ENCODE assay signal across 7 mouse cellular contexts in genomic region chr11:106065923-106066571, GRCm38 (mm10). TPM values are rescaled to one million over a fixed set of nuclear protein-coding genes. Genes with fewer than 3 reads are reported as not detected.
DNase-seq lines count a peak whose midpoint lies in the region; ATAC-seq and TF ChIP-seq lines count a peak whose summit lies in the region.

Gene Taco1 (plus strand): TSS chr11:106066061.

- no peaks in the 10 kb centered on the region for H3K9me3 ChIP-seq in embryonic facial prominence, embryonic 10.5 days
- no peaks in the 10 kb centered on the region for H3K9me3 ChIP-seq in intestine, postnatal 0 days (ENCODE audit: control insufficient read depth)
- H3K9me3 ChIP-seq in midbrain, embryonic 12.5 days = no peaks in the 10 kb centered on the region

- TF ChIP-seq POLR2A in small intestine, adult 2 months (IDR thresholded peaks at IDR 0.05; ENCODE audit: low read depth, low read length) = peak; percentile 89

- DNase-seq in adrenal gland, postnatal 10 days = peak; percentile 97
- DNase-seq in embryonic facial prominence, embryonic 10.5 days (ENCODE audit: low spot score) = peak; percentile 94
- peak; percentile 51 for DNase-seq in gonadal fat pad, adult 2 months (ENCODE audit: low read depth)
- peak; percentile 95 for DNase-seq in left cerebral cortex, postnatal 4 days

- under 1% methylated on average over 49 of the region's 49 CpGs for WGBS in embryonic facial prominence, embryonic 10.5 days
- under 1% methylated on average over 49 of the region's 49 CpGs for WGBS in intestine, postnatal 0 days
- WGBS in midbrain, embryonic 12.5 days = under 1% methylated on average over 49 of the region's 49 CpGs
- under 1% methylated on average over 49 of the region's 49 CpGs for WGBS in small intestine, adult 2 months

- H3K36me3 ChIP-seq in embryonic facial prominence, embryonic 10.5 days (replicated peaks) = peaks cover 16% of the 10 kb centered on the region
- 0 out of 2 replicates have a peak, but pooled peaks cover 4% of the 10 kb centered on the region for H3K36me3 ChIP-seq in intestine, postnatal 0 days (ENCODE audit: control insufficient read depth, insufficient read depth)
- H3K36me3 ChIP-seq in midbrain, embryonic 12.5 days = no peaks in the 10 kb centered on the region
- no peaks in the 10 kb centered on the region for H3K36me3 ChIP-seq in small intestine, adult 2 months (ENCODE audit: control insufficient read depth, insufficient read depth, low read length)

- no peaks in the 10 kb centered on the region for H3K27me3 ChIP-seq in embryonic facial prominence, embryonic 10.5 days (replicated peaks; ENCODE audit: low read depth, poor library complexity, severe bottlenecking)
- no peaks in the 10 kb centered on the region for H3K27me3 ChIP-seq in intestine, postnatal 0 days (replicated peaks; ENCODE audit: control insufficient read depth, insufficient read depth, low read length)
- H3K27me3 ChIP-seq in midbrain, embryonic 12.5 days = no peaks in the 10 kb centered on the region
- H3K27me3 ChIP-seq in small intestine, adult 2 months (ENCODE audit: control insufficient read depth, insufficient read depth, low read length) = no peaks in the 10 kb centered on the region

- peak; percentile 98 for ATAC-seq in intestine, postnatal 0 days
- ATAC-seq in midbrain, embryonic 12.5 days (ENCODE audit: low FRiP score, low read depth) = peak; percentile 95

- H3K4me1 ChIP-seq in embryonic facial prominence, embryonic 10.5 days = peaks cover 11% of the 10 kb centered on the region; the same call in 1 of the 2 replicates
- no peaks in the 10 kb centered on the region; the same call in 1 of the 2 replicates for H3K4me1 ChIP-seq in intestine, postnatal 0 days (replicated peaks; ENCODE audit: control insufficient read depth, insufficient read depth, low read length)
- H3K4me1 ChIP-seq in midbrain, embryonic 12.5 days = peaks cover 6% of the 10 kb centered on the region
- peaks cover 4% of the 10 kb centered on the region; the same call in 1 of the 2 replicates for H3K4me1 ChIP-seq in small intestine, adult 2 months (ENCODE audit: control insufficient read depth, insufficient read depth, insufficient read length, low read length)

- H3K9ac ChIP-seq in intestine, postnatal 0 days (ENCODE audit: low read depth, low read length) = peak within 1 kb of the TSS; percentile 76
- peak within 1 kb of the TSS; percentile 82 for H3K9ac ChIP-seq in midbrain, embryonic 12.5 days (replicated peaks)

- peak within 1 kb of the TSS; percentile 94 for H3K4me3 ChIP-seq in embryonic facial prominence, embryonic 10.5 days
- peak within 1 kb of the TSS; percentile 75 for H3K4me3 ChIP-seq in intestine, postnatal 0 days (ENCODE audit: low read depth, low read length)
- peak within 1 kb of the TSS; percentile 87 for H3K4me3 ChIP-seq in midbrain, embryonic 12.5 days
- peak within 1 kb of the TSS; percentile 93 for H3K4me3 ChIP-seq in small intestine, adult 2 months (ENCODE audit: low read depth, low read length)

- peak; percentile 51 for TF ChIP-seq CTCF in intestine, postnatal 0 days (IDR thresholded peaks at IDR 0.05; ENCODE audit: low read depth)
- peak; percentile 34; the same call in 1 of the 2 replicates for TF ChIP-seq CTCF in small intestine, adult 2 months (IDR thresholded peaks at IDR 0.05; ENCODE audit: extremely low read depth, insufficient read length, insufficient replicate concordance, low read depth, low read length)

- H3K4me2 ChIP-seq in intestine, postnatal 0 days (replicated peaks; ENCODE audit: low read depth) = peak within 1 kb of the TSS; percentile 80
- peak within 1 kb of the TSS; percentile 74 for H3K4me2 ChIP-seq in midbrain, embryonic 12.5 days (replicated peaks)

- intact Hi-C loops in left cerebral cortex, postnatal 4 days (cut with DNase I) = no loop called here

- H3K27ac ChIP-seq in embryonic facial prominence, embryonic 10.5 days (replicated peaks) = peak within 1 kb of the TSS; percentile 85
- peak within 1 kb of the TSS; percentile 96 for H3K27ac ChIP-seq in intestine, postnatal 0 days (ENCODE audit: low read depth, low read length)
- H3K27ac ChIP-seq in midbrain, embryonic 12.5 days (replicated peaks) = peak within 1 kb of the TSS; percentile 71; the same call in 1 of the 2 replicates
- peak within 1 kb of the TSS; percentile 90 for H3K27ac ChIP-seq in small intestine, adult 2 months (ENCODE audit: insufficient read depth, low read depth, low read length)

RNA-seq across cellular contexts. Expression of gene Taco1, which starts in this region (rescaled TPM):
- total RNA-seq in adrenal gland, postnatal 10 days (2021) = 10 to 100 TPM; 40.8 to 52.4 TPM
- 12.7 and 13.8 TPM in 2 replicates for polyA plus RNA-seq in embryonic facial prominence, embryonic 10.5 days (2016; fragmentation: Nextera tagmentation; extraction: Ambion mirVana)
- 11.1 and 11.5 TPM in 2 replicates for polyA plus RNA-seq in gonadal fat pad, adult 2 months (2012; rRNA removed)
- 9.0 and 9.2 TPM in 2 replicates for polyA plus RNA-seq in intestine, postnatal 0 days (2015; fragmentation: Nextera tagmentation; extraction: Ambion mirVana)
- total RNA-seq in left cerebral cortex, postnatal 4 days (2021) = 10 to 100 TPM; 12.3 to 12.8 TPM
- polyA plus RNA-seq in midbrain, embryonic 12.5 days (2016; fragmentation: Nextera tagmentation; extraction: Ambion mirVana) = 9.8 and 10.4 TPM in 2 replicates
- 8.3 TPM in 2 replicates for polyA plus RNA-seq in small intestine, adult 2 months (2012; rRNA removed)

Comparison
In these comparisons a context has a peak if more than half of its experiments do, and no peak if none do; other contexts are left out.
1. Peak in every context shown above with its lines: DNase-seq, ATAC-seq, H3K4me3 ChIP-seq and H3K27ac ChIP-seq.